Mouse (Mus musculus): ENCODE measurements around the gene Gm20662. TPM values are rescaled to one million over a fixed set of nuclear protein-coding genes. Genes with fewer than 3 reads are reported as not detected.

Gene Gm20662
- 4.9 TPM in 1 of 2 replicates, not detected in the other for total RNA-seq (2017)

GRCm38 (mm10) chr9:107996049-107996448 is at the start of gene Gm20662:
Gene Gm20662, plus strand, starts transcription at chr9:107996349.
- no peak for ATAC-seq (ENCODE audit: extremely low read depth, insufficient number of reproducible peaks, low FRiP score, poor library complexity, severe bottlenecking)

DNA sequence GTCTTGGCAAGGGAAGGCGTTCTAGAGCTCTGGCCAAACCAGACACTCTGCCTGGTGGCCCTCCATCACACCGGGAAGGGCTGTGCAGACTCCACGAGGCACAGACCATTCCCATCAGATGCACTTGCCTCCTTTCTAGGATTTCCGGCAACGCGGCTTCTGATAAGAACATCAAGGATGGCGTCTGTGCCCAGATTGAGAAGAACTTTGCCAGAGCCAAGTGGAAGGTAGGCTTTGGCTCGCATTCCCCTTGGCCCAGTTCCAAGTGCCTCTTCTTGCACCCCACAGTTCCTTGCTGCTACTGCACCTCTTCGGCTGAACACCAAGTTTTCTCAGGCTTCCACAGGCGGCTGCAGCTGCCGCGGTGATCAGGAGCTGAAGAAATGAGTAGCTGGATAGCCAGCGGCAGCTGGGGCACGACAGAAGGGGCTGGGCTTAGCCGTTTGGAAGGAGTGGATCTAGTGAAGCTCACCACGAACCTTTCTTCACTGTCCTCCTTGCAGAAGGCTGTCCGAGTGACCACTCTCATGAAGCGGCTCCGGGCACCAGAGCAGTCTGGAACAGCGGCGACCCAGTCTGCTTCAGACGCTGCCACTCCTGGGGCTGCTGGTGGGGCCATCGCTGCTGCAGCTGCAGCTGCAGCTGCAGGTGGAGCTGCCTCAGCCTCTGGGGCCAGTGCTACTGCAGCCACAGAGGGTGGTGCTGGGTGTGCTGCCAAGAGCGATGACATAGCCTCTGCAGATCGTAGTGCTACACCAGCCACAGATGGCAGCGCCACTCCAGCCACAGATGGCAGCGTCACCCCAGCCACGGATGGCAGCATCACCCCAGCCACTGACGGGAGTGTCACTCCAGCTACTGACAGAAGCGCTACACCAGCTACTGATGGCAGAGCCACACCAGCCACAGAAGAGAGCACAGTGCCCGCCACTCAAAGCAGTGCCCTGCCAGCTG is 48.6 kb upstream of the Gm20662 start:
- no peak for ATAC-seq (ENCODE audit: extremely low read depth, insufficient number of reproducible peaks, low FRiP score, poor library complexity, severe bottlenecking)

- ATAC-seq (ENCODE audit: extremely low read depth, insufficient number of reproducible peaks, low FRiP score, poor library complexity, severe bottlenecking): no peak
These were observed 46.8 kb upstream of the Gm20662 start for GRCm38 (mm10) chr9:107949184-107949921.

- no peak for ATAC-seq (ENCODE audit: extremely low read depth, insufficient number of reproducible peaks, low FRiP score, poor library complexity, severe bottlenecking)
These were observed 46.3 kb upstream of the Gm20662 start, which contains the start of gene Traip for GRCm38 (mm10) chr9:107949922-107950235. Gene Traip, plus strand, starts transcription at chr9:107950136.

- ATAC-seq (ENCODE audit: extremely low read depth, insufficient number of reproducible peaks, low FRiP score, poor library complexity, severe bottlenecking): peak; percentile 79
These were observed 45.4 kb upstream of the Gm20662 start for GRCm38 (mm10) chr9:107950460-107951355.

DNA sequence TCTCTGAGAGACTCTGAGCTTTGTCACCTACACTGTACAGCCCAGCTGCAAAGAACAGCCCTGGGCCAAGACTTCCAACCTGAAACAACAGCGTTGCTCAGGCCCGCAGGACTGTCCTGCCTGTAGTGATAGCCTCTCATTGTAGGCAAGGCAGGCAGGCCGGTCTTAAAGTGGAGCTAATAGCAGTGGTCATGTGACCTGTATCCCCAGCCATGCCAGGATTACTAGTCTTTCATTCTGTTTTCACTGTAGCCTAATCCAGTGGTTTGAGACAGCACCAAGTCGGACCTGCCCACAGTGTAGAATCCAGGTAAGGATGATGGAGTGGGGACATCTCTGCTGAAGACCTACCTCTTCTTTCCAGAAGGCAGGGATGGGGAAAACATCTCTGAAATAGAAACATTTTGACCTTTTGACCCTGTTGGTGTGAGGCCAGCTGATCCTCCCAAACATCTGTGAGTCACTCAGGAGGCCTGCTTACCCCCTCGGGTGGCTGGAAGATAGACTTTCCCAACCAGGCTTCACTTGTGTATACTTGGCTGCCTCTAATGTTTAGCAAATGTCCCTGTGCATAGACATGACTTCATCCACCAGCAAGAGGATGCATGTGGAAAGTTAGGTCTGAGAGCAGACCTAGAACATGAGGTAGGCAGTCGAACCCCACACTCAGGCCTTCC is 40.4 kb upstream of the Gm20662 start:
- ATAC-seq (ENCODE audit: extremely low read depth, insufficient number of reproducible peaks, low FRiP score, poor library complexity, severe bottlenecking): no peak

DNA sequence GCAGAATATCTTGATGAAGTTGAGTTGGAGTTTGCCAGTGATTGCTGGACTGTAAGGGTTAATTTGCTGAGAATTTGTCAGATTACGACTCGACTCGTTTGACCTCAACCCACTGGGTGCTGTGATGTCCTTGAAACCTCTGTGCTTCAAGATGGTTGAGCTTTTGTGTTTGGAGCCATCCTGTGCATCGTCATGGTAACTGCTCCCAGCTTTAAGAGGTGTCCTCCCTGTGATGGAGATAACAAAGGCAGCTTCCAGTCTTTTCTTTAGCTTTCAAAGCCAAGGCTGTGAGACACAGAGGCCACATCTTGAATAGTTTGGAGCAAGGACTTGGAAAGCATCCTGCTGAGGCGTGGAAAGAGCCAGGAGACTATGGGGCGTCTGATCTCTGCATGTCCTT is 39.0 kb upstream of the Gm20662 start:
- ATAC-seq (ENCODE audit: extremely low read depth, insufficient number of reproducible peaks, low FRiP score, poor library complexity, severe bottlenecking): no peak

- no peak for ATAC-seq (ENCODE audit: extremely low read depth, insufficient number of reproducible peaks, low FRiP score, poor library complexity, severe bottlenecking)
These were observed 36.3 kb upstream of the Gm20662 start for GRCm38 (mm10) chr9:107959896-107960295.

DNA sequence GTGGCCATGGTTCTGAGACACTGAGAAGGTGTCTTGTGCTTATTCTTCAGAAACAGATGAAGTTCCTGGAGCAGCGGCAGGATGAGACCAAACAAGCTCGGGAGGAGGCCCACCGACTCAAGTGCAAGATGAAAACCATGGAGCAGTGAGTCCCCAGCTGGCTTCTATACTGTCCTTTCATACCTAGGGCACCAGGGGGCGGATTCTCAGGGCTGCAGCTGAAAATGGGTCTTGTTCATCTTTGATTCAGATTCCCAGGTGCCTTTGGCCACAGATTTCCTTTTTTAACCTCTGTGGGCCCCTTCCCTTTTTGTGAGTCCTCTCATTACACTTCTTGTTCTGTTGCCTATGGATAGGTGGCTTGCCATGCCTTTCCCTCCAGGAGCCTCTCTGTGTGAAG is 35.2 kb upstream of the Gm20662 start:
- ATAC-seq (ENCODE audit: extremely low read depth, insufficient number of reproducible peaks, low FRiP score, poor library complexity, severe bottlenecking): no peak

GRCm38 (mm10) chr9:107961351-107961762 is 34.8 kb upstream of the Gm20662 start:
- no peak for ATAC-seq (ENCODE audit: extremely low read depth, insufficient number of reproducible peaks, low FRiP score, poor library complexity, severe bottlenecking)

DNA sequence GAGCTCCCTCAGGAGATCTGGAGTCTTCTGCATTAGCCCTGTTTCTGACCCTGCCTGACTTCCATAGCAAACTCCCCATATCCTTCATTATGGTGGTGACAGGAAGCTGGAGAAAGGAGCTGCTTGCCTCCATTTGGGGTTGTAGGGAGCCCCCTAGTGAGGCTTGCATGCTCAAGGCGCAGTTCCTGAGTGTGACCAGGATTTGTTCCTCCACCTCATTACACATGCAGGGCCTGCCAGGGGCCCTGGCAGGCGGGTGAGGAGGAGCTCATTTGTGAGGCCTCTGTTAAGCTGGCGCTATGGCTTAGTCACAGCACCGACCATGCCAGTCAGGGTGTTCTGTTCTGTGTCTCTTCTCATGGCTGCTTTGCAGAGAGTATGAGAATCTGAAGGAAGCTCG is 34.3 kb upstream of the Gm20662 start:
- ATAC-seq (ENCODE audit: extremely low read depth, insufficient number of reproducible peaks, low FRiP score, poor library complexity, severe bottlenecking): no peak

DNA sequence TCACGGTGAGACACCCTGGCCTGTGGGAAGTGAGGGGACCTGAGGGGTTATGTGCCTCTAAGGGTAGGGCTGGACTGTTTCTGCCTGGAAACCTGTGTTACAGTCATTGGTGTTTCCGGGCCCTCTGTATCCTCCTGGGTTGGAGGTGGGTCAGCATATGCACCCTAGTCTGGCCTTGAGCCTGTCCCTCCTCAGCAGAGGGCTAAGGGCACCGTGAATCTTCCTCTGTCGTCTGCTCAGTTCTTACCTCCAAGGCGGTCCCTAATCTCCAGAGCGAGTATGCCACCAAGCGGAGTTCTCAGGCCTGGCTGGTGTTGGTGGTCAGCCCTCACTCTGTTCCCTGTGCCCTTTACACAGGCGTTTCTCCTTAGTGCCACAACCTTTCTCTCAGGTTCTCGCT is 33.2 kb upstream of the Gm20662 start:
- ATAC-seq (ENCODE audit: extremely low read depth, insufficient number of reproducible peaks, low FRiP score, poor library complexity, severe bottlenecking): no peak

DNA sequence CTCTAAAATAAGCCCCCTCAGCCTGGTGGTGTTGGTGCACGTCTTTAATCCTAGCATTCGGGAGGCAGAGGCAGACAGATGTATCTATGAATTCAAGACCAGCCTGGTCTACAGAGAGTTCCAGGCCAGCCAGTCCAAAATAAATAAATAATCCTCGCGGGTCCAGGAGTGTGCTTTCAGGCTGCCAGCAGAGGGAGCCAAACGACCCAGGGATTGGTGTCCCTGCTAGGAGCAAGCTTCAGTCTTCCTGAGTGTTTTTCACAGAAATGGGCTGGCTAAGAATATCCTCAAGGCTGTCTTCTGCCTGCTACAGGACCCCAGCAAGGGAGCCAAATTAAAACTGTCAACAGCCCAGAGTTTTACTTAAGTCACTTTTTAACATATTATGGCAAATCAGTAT is 32.4 kb upstream of the Gm20662 start:
- ATAC-seq (ENCODE audit: extremely low read depth, insufficient number of reproducible peaks, low FRiP score, poor library complexity, severe bottlenecking): peak; percentile 61

- no peak for ATAC-seq (ENCODE audit: extremely low read depth, insufficient number of reproducible peaks, low FRiP score, poor library complexity, severe bottlenecking)
These were observed 31.5 kb upstream of the Gm20662 start for GRCm38 (mm10) chr9:107964681-107965080.

GRCm38 (mm10) chr9:107966676-107967075 is 29.5 kb upstream of the Gm20662 start:
- no peak for ATAC-seq (ENCODE audit: extremely low read depth, insufficient number of reproducible peaks, low FRiP score, poor library complexity, severe bottlenecking)

DNA sequence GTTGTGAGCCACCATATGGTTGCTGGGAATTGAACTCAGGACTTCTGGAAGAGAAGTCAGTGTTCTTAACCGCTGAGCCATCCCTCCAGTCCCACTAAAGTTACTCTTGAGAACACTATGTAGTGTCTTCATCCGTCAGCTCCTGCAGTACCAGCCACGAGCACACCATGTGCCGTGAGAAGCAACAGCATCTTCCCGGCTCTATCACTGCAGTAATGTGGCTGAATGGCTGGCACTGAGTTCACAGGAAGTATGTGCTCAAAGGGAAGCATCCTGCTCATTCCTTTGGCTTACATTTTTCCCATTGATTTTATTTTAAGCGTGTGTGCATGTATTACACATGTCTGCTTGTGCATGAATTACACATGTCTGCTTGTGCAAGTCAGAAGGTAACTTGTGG is 28.7 kb upstream of the Gm20662 start:
- ATAC-seq (ENCODE audit: extremely low read depth, insufficient number of reproducible peaks, low FRiP score, poor library complexity, severe bottlenecking): no peak

DNA sequence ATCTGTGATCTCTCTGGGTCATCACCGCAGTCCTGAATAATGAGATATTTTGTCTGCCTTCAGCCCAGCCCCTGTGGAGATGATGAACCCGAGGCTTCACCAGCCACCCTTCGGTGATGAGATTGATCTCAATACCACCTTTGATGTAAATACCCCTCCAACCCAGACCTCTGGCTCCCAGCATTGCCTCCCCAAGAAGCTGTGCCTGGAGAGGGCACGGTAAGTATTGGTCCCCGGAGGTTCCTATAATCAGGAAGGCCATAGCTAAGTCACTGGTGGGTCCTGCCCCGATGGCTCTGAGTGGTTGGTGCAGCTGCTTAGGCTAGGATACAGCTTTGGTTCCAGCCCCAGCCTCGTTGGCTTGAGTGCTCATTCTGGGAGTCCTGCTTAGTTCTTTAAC is 27.6 kb upstream of the Gm20662 start:
- no peak for ATAC-seq (ENCODE audit: extremely low read depth, insufficient number of reproducible peaks, low FRiP score, poor library complexity, severe bottlenecking)

DNA sequence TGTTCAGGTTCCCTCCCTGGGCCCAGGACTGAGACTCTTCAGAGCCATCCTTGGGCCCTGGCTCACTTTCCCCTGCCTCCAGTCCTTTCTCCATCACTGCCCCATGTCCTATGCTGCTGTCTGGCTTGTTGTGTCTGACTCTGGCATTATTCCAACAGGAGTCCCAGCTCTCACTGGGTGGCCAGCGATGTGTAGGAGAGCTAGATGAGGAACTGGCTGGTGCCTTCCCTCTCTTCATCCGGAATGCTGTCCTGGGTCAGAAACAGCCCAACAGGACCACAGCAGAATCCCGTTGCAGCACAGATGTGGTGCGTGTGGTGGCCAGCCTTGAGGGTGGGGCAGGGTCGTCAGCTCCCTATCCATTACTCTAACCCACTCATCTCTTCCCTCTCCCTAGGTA is 25.8 kb upstream of the Gm20662 start:
- ATAC-seq (ENCODE audit: extremely low read depth, insufficient number of reproducible peaks, low FRiP score, poor library complexity, severe bottlenecking): no peak
